Mouse (Mus musculus): Measurements from ENCODE around the gene Ndufb4. TPM values are rescaled to one million over a fixed set of nuclear protein-coding genes. Genes with fewer than 3 reads are reported as not detected.
A peak's percentile ranks its signal among the peaks of the same experiment; 100 is the strongest.
"Not testable (repeated sequence)": the region's sequence is repeated elsewhere in the genome, so short reads cannot be mapped to it uniquely, and the experiment has no call there.

Gene Ndufb4
- polyA plus RNA-seq (2012; rRNA removed): 65.0 and 93.1 TPM in 2 replicates

- DNase-seq (ENCODE audit: low read depth): peak; percentile 70
These were observed at the start of gene Ndufb4 for GRCm38 (mm10) chr16:37653731-37654657. TSS of gene Ndufb4 (minus strand) at chr16:37654453.

DNA sequence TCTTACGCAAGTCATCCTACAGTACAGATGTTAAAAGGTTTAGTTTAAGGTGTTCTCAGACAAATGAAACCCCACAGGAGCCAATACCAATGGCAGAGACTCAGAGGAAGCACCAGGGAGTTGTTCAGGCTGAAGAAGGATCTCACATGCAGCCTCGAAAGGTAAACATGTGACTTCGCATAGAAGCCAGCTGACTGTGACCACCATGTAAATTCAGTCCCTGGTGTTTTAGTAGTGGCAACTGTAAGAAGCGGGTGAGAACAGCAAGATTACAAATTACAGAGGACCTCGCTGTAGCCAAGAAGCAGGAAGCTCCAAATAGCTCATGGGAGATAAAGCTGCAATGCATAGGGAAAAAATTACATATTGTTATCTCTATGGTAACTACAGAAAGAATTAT is 49.6 kb upstream of the Ndufb4 start:
- no peak for DNase-seq (ENCODE audit: low read depth)

- not testable (repeated sequence) for DNase-seq (ENCODE audit: low read depth)
These were observed 45.8 kb upstream of the Ndufb4 start for GRCm38 (mm10) chr16:37700071-37700470.

GRCm38 (mm10) chr16:37698767-37699166 is 44.5 kb upstream of the Ndufb4 start:
- DNase-seq (ENCODE audit: low read depth): no peak

DNA sequence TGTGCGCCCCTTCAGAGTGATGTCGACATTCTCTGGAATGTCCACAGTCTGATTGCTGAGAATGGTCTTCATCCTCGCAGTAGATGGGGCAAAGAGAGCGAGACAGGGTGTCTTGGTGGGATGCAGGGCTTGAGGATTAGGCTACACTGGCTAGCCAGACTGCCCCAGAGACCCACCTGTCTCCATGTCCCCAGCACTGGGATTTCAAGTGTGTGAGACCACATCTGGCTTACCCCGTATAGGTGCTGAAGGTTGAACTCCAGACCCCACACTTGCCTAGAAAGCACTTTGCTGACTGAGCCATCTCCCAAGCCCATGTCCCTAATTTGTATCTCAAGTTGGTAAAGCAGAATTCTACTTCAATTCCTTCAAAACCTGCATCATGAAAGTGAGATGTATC is 43.0 kb upstream of the Ndufb4 start:
- no peak for DNase-seq (ENCODE audit: low read depth)

GRCm38 (mm10) chr16:37690932-37691730 is 36.9 kb upstream of the Ndufb4 start:
- DNase-seq (ENCODE audit: low read depth): no peak

- no peak for DNase-seq (ENCODE audit: low read depth)
These were observed 36.2 kb upstream of the Ndufb4 start for GRCm38 (mm10) chr16:37690465-37690864.

DNA sequence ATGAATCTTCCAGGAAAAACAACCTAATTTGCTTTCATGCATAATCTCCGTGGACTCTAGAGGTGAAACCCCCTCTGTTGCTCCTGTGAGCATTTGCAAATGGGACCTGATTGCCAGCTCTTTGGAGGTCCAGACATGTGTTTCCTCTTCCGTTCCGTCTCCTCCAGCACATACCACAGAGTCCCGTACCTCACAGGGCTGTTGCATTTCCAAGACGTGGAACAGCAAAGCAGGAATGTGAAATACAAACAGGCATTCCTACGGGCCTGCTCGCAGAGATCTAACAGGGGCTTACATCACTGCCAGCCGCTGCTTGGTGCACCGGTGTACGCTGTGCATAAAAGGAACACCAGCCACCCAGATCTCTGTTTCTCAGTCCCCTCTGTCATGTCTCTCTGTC is 35.7 kb upstream of the Ndufb4 start:
- no peak for DNase-seq (ENCODE audit: low read depth)

DNA sequence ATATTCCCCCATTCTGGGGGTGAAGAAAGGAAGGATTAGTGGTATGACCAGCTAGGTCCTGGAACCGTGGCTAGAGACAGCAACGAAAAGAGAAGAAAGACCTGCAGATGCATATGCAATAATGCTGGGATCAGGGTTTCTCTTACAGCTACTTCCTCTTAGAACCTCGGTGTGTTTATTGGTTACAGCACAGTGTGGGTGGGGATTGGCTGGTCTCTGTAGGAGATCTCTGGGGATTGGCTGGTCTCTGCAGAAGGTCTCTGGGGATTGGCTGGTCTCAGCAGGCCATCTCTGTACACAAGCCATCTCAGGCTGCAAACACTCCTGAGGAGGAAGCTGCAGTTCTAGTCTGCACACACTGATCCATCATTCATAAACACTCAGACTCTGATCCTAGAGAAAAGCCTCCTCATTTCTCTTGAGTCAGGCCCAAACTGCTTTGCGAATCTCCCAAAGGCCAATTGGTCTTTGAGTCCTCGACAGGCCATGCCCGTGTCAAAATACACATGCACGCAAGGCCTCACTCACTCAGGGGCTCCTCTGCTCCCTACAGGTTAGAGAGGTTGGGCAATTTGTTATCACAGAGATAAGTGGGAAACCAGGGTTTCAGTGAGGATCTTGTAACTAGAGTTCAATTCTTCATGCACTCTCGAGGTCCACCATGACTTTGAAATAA is 35.1 kb upstream of the Ndufb4 start:
- no peak for DNase-seq (ENCODE audit: low read depth)

DNA sequence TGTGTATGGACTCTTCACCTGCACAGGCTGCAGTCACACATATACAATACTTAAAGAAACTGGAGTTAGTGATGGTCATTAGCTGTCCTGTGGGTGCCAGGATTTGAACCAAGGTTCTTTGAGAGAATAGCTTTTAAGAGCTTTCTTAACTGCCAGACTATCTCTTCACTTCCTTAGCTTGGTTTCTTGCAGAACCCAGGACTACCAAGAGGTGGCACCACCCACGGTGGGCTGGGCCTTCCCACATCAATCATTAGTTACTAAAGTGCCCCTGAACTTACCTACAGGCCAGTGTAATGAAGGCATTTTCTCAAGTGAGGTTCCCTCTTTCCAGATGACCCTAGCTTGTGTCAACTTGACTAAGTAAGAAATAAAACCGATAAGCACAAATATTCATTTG is 33.9 kb upstream of the Ndufb4 start:
- no peak for DNase-seq (ENCODE audit: low read depth)

- DNase-seq (ENCODE audit: low read depth): no peak
These were observed 33.2 kb upstream of the Ndufb4 start for GRCm38 (mm10) chr16:37687301-37687980.

DNA sequence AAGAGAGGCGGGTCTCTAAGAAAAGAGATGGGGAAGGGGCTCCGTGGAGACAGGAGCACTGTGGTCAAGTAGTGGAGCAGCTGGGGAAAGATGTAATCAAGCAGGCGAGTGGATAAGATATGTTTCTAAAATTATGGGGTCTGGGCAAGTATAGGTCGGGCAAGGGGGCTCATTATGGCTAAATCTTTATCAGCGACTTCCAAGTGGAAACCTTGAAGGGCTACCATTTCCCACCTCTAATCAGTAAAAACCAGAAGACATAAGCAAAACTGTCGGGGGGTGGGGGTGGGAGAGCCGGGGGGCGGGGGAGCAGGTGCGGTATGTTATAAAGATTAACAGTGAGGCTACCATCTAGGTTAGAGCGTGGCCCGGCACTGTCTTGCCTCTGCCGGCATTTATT is 32.6 kb upstream of the Ndufb4 start:
- no peak for DNase-seq (ENCODE audit: low read depth)

GRCm38 (mm10) chr16:37685946-37686600 is 31.8 kb upstream of the Ndufb4 start:
- DNase-seq (ENCODE audit: low read depth): no peak

DNA sequence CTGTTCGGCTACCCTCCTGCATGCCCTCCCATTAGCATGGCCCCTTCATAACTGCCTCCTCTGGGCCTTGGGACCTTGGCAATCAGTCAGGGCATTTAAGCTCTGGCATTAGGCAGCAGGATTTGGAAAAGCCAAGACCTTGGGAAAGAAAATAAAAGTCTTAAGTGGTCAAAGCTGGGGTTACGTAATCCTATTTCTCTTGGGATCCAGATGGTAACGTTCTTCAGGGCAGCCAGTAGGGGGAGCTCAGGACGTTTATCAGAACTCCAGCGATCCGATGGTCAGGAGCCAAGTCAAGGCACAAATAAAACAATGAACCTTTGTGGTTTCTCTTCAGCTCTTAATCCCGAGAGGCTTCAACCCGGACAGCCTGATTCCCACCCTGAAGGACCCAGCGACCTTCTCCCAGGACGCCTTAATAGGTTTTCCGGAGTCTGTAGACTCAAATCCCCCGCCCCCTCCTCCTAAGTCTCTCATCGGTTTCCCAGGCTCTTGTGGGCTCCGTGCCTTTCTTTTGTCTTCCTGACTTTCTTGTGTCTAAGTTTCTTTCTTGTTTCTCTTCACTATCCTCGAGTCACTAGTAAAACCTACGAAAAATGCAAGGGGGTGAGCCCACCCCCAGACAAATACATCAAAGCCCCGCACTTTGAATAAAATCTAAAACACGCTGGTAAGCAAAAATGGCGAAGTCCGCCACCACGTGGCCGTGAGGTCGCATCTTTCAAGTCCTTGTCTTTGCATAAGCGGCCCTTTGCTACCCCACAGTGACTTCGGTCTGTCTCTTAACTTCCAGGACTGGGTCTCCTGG is 30.6 kb upstream of the Ndufb4 start:
- DNase-seq (ENCODE audit: low read depth): peak; percentile 61

DNA sequence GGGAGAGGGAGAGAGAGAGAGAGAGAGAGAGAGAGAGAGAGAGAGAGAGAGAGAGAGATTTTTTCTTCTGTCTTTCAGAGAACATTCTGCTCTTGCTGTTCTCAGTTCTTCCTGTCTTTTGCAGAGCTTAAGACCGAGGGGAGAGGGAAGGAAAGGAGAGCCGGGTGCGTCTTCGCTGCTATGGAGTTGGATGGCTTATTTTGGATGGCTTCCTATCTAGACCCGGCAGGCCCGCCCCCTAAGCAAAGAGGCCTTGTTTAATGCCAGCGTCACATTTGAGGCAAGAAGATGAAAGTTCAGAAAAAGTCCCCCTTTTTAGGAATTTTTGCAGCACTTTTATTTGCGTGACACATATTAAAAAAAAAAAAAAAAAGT is 30.0 kb upstream of the Ndufb4 start:
- DNase-seq (ENCODE audit: low read depth): no peak

- no peak for DNase-seq (ENCODE audit: low read depth)
These were observed 29.2 kb upstream of the Ndufb4 start for GRCm38 (mm10) chr16:37683154-37684130.

GRCm38 (mm10) chr16:37682309-37682975 is 28.2 kb upstream of the Ndufb4 start:
- DNase-seq (ENCODE audit: low read depth): no peak

DNA sequence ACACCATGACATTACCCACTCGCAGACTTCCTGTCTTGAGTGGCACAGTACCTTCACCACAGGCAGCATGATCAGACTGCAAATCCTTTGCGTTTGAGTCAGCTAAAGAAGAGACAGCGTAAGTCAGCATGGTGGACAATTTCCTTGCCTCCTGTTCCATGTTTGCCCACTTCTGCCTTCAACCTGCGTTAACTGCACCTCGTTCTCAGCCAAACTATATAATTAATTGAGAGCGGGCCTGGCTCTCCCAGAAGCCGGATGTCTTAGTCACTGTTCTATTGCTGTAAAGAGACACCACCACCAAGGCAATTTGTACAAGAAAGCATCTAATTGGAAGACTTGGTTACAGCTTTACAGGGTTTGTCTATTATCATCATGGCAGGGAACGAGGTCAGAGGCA is 26.6 kb upstream of the Ndufb4 start:
- no peak for DNase-seq (ENCODE audit: low read depth)

Data from gonadal fat pad, adult 2 months (tissue).